Mouse (Mus musculus) heart, adult 8-10 months (tissue): ENCODE data around the gene Vwce. TPM values are rescaled to one million over a fixed set of nuclear protein-coding genes. Genes with fewer than 3 reads are reported as not detected.

Experiments
- DNase-seq: peaks from one replicate; pipeline ENCODE4 v3.0.0; 2022; ENCODE audit warnings: low spot score
- total RNA-seq, 4 experiments: library from RNA; stranded (reverse); gene quantifications; 2 replicates each; pipeline ENCODE4 v1.2.4; 2022

Gene Vwce
- total RNA-seq, 4 experiments from 2014 or later = not detected

DNA sequence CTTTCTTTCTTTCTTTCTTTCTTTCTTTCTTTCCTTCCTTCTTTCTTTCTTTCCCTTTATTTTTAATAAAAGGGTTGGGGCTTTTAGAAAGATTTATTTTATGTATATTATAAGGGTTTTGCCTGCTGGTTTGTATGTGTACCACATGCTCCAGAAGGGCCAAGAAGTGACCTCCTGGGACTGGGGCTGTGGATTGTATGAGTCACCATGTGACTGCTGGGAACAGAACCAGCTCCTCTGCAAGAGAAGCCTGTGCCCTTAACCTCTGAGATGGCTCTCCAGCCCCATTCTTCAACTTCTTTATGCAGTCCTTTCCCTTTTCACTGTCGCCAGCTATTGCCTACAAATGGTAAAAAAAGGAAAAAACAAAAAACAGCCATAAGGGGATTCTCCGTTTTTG is 11.6 kb downstream of the Vwce start:
- peak; percentile 16 for DNase-seq

DNA sequence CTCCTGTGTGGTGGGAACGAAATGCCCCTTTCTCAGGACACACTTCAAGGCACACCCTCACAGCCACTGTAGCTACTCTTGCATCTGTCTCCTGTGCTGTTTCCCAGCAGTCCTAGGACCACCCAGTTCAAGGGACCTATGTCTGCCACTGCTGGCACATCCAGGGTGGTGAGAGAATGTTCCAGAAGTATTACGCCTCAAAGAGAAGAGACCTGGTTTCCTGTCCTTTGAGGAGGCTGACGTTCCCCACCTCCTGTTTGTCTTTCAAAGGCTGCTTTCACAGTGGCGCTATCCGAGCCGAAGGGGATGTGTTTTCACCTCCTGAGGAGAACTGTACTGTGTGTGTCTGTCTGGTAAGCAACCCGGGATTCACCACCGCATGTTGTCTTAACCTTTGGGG is 14.1 kb downstream of the Vwce start:
- no peak for DNase-seq

DNA sequence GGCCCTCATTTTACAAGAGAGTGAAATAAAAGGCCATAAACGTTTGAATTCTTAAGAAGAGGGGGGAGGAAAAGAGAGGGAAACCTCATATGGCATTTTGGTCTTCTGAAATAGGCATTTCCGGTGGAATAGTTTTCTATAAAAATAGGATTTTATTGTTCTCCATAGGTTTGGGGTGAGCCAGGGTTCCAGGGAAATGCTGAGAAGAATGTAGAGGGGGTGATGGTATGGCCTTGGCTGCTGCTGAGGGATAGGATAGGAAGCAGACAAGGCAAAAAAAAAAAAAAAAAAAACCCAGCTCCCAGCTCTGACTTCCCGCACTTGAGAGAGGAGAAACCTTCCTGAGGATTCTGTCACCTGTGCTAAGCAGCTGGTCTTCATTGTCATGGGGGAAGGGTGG is 22.0 kb downstream of the Vwce start:
- DNase-seq = no peak

DNA sequence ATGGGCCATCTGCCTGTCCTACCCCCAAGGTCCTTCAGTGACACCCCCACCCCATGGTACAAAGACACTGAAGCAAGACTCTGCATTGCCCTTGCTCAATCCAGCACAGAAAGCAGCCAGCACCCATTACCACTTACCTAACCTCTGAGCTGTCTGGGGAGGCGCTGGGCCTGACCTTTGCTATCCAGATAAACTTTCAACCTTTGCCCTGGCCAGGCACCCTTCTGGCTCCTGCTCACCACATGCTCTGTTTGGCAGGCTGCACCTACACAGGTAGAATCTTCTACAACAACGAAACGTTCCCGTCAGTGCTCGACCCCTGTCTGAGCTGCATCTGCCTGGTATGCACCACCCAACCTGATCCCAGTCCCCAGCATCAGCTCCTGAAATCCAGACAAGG is 23.7 kb downstream of the Vwce start:
- DNase-seq = no peak

DNA sequence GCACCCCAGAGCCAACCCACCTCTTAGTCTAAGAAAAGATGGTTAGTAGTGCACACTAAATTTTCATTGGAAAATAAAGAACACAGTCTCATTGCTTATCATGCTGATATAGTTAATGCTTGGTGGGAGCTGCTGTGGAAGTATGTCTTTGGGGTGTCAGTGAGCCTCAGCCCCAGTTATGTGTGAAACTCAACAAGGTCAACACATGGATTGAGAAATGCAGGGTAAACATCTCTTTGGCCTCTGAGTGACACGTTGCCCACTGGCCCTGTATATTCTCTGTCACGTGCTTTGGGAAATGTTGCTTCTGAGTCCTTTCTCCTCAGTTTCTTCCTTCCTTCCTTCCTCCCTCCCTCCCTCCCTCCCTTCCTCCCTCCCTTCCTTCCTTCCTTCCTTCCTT is 24.4 kb downstream of the Vwce start:
- DNase-seq = no peak

DNA sequence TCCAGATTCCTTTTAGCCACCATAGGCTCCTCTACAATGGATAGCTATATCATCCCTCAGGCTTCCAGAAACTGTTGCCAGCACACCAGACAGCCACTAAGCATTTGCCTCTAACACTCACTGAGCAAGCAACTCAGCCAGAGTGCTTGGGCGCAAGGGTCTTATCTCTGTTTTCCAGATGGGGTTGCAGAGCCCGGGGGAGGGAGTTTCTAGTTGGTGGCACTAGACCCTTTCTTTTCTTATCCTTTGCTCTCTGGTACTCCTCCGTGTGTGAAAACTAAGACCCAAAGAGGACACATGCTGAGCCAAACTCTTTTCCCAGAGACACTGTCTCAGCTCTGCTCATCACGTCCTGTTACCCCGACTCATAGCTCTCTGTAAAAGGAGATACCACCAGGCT is 27.4 kb downstream of the Vwce start:
- DNase-seq = no peak

DNA sequence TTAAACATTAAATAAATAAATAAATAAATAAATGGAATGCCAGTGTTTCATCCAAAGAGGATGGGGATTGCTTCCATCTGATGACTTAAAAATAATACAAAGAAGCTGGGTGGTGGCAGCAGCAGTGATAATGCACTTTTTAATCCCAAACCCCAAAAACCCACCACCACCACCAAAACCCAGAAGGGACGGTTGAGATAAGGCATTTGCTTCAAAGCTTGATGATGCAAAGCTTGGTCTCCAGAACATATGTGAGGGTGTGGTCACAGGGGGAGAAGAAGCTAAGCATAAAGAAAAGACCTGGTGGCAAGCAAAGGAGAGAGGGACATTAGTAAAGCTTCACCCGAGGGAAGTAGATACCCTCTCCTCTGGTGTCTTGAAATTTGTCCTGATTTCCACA is 27.9 kb downstream of the Vwce start:
- DNase-seq = no peak

DNA sequence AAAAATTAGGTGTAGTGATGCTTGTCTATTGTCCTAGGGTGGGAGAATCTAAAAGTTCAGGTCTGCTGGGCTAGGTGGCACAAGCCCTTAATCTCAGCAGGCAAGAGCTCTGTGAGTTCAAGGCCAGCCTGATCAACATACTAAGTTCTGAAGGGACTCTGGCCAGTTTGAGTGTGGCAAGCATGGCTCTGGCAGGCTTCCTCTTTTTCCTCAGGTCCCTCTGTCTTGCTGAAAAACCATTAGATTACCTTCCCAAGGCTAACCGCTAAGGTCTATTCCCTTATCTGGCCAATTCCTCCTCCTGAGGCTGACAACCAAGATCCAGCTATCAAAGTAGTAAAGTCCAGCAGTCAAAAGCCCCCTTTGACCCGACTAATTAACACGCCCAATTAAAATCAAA is 28.7 kb downstream of the Vwce start:
- DNase-seq = no peak

DNA sequence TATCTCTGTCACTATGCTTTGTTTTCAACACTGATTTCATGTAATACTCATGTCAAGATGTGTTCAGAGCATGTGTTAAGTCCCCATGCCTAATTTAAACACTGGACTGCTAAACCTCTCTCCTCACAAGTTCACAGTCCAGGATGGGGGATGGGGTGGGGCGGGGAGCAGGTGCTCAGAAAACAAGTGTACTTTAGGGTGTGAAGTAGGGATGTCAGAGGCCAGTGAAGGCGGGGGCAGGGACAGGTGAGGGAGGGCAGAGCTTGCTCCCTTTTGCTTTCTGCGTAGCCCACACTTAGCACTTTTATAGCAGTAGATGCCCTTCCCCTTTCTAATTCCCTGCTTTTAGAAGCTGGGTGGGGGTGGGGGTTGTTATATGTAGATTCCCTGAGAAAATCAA is 31.1 kb downstream of the Vwce start:
- DNase-seq = no peak

DNA sequence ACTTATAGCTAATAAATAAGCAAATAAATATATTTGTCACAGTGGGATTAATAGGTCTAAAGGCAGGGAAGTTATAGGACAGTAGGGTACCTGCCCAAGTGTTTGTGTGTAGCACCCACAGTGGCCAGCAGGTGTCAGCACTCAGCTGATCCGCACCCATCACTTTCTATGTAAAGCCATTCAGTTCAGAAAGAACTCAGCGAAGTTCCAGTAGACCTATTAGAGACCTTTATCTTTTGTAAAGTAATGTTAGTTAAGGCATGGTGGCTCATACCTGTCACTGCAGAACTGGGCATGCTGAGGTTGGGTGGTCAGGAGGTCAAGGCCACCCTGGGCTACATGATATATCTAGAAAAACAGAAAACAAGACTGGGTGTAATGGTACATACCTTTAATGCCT is 31.5 kb downstream of the Vwce start:
- DNase-seq = peak; percentile 60

DNA sequence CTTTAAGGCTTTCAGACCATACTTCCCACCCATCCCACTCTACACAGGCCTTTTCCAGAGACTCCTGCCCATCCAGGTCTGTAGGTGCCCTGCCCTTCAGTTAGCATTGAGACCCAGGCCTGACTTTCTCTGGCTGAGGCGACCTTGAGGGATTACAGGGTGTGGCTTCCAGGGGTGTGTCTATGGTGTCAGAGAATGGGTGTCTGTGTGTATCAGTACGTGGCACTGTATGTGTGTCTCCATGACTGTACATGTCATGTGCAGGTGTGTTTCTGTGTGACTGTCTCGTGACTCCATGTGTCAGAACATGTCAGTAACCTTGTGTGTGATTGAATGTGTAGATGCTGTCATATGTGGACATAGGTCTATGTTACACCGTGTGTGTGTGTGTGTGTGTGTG is 37.3 kb downstream of the Vwce start:
- DNase-seq = no peak

DNA sequence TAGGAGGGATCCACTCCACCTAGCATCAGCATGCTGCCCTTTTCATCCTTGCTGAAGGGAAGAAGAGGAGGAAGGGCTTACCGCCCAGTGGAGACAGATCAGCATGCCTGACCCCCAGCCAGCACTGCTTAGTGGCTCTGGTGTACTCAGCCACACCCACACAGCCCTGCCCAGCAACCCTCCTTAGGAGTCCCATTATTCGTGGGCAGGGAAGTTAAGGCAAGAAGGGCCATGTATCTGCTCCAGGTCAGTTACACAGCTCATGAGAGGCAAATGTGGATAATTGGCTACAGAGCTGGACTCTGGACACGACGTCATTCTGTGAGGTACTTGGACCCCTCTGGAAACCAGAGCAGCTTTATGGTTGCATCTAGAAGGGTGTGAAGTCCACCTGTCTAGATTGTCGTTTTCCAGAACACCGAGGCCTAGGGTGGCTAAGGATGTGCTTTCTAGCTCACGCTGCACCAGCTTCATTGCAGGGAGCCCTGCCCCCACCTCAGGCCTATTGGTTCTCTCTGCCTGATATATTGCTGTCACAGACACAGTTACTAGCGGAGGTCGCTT is 37.9 kb downstream of the Vwce start:
- DNase-seq = no peak

DNA sequence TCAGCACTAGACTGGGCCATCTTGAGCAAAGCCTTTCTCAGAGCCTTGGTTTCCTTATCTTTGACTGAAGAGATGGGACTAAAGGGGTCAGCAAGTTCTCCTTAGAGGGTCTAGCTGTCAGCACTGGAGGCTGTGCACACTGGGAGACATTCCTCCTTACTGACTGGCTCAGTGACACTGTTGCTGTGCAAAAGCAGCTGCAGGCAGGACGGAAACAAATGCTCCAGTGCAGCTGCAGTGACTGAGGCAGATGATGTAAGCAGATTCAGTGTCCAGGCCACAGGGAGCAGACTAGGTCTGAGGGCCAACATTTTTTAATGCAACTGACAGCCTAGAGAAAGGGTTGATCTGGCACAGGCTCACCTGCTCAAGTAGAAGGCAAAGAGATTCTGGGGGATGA is 39.3 kb downstream of the Vwce start:
- DNase-seq = no peak

DNA sequence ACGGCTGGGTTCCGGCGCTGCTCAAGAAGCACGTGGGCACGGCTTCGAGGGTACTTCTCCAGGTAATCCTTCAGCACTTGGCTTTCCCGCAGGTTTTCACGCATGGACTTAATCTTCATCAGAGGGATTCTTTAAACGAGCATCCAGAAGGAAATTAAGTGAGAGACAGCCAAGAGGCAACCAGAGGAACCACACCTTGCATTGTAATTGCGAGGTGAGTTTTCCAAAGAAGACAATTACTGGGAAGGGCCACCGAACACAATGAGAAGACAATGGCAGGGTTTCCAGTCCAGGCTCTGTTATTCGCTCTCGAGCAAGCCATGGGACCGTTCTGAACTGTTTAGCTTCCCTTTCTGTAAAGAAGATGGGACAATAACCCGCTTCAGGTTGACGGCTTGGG is 42.6 kb downstream of the Vwce start:
- no peak for DNase-seq

DNA sequence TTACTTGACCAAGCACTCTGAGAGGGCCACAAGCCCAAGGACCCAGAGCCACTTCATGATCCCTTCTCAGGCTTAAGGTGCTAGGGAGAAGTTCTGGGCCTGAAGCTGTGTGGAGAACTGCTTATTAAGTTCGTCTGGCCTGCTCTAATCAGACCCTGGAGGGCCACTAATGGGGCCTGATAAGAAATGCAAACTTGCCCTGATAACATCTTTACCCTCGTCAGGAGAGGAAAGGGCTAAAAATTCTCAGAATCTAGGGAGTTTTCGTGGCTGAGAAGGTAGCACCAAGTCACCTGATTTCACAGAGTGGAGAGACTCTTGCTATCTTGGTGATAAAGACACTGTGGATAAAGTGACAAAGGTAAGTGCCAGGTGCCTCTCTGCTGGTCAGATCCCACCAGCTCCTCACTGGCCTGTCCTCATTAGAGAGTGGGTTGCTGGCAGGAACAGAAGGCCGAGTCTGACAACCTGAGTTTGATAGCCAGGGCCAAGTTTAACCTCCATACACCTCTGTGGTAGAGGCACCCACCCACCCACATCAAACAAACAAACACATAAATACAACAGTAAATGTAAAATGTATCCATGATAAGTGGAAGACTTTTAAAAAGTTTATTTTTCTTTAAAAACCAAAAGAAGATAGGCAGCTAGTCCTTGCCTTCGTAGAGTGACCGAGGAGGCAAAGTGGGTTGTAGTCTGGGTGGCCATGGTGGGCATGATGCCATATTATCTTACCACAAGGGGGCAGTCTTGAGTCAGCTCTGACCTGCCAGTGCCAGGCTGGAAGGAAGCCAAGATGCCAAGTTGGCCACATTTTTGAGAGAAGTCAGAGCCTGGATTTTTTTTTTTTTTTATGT is 44.1 kb downstream of the Vwce start, which contains the start of gene Pga5:
Pga5 (minus strand) TSS at position 157 of the 857 bp plus-strand sequence.
- DNase-seq = peak; percentile 82

DNA sequence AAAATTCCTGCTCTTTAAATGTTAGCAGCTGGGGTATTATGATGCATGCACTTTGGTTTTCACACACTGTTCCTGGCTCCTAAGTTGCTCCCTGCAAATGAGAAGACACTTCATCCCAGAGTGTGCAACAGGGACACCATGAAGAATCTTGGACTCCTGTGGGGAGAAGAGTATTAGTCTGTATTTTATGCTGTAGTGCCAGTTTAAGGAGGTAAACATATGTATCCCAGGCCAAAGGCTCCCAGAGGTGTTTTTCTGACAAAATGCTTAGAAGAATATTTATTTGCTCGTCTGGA is 44.7 kb downstream of the Vwce start:
- no peak for DNase-seq

DNA sequence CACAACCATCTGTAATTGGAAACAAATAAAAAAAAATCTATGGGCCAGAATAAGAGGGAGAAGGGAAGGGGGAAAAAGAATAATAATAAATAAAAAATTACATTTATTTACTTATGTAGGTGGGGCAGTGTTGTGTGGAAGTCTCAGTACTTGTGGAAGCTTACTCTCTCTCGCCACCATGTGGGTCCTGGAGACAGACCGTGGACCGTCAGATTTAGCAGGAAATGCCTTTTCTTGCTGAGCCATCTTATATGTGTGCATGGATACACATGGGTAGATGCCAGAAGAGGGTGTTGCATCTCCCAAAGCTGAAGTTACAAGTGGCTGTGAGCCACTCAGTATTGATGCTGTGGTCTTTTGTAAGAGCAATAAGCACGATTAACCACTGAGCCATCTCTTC is 47.6 kb downstream of the Vwce start:
- DNase-seq = no peak

DNA sequence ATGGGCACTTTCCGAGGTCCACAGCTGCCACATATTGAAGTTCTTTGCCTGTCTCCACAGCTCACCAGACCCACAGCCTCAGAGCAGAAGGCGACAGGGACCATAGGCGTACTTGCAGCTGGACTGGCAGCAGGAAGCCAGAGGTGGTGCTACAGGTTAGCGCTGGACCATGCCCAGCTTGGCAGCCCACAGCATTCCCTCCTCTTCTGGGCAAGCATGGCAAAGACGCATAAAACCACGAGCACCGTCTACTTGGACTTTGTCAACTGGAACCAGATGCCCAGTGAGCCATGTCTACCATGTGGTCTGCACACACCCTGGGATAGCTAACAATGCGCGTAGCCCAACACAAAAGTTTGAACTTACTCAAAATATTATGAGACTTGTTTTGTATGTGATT is 51.1 kb downstream of the Vwce start:
- DNase-seq = no peak

DNA sequence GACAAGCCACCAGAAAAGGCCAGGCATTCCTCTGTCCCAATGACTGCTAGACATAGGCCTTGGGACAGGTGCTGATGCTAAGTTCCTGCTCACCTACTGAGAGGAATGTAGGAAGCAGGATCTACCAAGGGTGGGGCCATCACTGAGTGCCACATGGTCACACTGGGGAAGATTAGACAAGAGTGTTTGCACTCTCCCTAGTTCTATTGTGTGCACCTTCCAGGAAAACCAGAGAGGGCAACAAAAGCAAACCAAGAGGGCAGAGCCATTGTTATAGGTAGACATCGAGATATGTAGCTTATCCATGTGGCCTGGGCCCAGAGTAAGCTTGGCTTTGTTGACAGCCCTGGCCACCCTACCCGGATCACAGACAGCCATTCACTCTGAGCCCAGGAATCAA is 51.7 kb downstream of the Vwce start:
- DNase-seq = no peak

DNA sequence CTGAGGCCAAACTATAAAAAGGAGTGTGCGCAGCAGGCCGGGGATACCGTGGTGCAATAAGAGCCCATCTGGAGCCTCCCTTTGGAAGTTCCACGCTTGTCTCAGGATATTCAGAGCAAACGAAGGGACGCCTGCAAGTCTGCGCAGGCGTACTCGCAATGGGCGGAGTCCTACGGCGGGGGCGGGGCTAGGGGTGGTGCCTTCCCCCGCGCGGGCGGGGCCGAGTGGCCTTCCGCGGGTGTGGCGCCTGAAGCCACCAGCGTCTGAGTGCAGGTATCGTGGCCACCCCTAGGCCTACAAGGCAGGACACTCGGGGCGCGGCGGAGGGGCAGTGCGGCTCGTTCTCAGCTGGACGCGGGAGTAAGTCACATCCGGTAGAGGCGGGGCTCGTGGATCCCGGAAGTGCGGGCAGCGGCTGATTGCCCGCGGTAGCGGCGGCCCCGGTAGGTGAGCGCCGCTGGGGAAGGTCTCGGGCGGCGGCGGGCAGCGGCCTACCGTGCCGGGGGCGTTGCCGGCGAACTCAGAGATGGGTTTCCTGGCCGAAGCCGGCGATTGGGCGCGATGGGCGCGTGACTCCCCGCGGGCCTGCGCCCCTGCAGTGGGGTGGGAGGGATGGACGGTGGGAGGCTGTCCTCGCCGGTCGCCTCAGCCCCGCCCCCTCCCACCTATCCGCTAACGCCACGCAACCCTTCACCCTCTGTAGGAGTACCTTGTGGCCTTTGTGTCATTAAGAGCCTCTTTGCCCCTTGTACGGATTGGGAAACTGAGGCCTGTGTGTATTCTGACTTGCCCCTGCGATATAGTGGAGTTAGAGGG is 54.7 kb downstream of the Vwce start, which contains the start of gene Vps37c:
Vps37c (plus strand) TSS at position 199 of the 816 bp plus-strand sequence.
- DNase-seq = peak; percentile 94

DNA sequence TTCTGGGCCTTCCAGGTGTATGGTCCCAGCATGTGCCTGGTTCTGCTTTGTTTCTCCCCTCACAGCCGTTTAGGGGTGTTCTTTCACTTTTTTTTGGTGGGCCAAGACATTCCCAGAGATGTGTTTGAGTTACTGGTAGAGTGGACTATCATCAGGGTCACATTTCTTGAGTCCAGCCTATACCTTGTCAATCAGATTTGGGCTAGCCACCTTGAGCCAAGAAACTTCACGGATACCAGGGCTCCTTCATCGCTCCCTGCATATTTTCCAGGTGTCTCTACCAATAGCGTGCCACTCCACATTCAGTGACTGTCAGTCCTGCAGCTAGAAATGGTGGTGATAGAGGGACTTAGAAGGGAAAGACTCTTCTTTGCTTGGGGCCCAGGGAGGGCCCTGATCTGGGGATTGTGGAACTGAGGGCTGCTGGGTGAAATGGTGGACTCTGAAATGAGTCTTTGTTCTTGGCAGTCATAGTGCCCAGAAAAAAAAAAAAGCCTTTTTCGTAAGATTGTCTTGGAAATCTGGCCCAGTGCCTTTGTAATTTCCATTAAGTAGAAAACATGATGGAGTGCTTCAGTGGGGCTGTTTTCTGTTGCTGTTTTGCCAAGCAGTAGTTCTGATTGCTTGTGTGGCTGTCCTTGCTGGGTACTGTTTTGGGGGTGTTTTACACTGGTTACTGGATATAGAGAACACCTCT is 55.6 kb downstream of the Vwce start:
- peak; percentile 47 for DNase-seq

DNA sequence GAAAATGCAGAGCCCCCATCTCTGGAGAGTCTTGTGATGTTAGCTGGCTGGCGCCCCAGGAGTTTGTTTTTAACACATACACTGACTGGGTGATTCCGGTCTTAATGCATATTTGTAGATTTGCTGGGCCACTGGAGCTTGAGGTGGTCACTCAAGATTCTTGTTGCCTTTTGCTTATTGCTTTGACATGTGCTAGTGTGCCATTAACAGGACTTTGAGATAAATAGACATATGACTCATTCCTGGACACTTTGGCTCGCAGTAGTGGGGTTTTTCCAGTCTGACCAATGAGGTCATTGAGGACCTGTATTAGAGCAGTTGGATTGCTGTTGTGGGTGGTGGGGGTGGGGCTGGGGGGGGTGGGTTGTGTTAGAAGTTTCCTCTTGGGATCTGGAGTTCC is 56.3 kb downstream of the Vwce start:
- peak; percentile 63 for DNase-seq
